Mouse (Mus musculus) liver, embryonic 14.5 days (tissue): ENCODE data around the gene Olfr1066.

Source experiments
- CTCF ChIP-seq: IDR thresholded peaks from 2 replicates; pipeline ENCODE4 v1.5.1; 2016; ENCODE audit warnings: antibody characterized with exemption, low read depth, control low read depth
- EP300 ChIP-seq: IDR thresholded peaks from 2 replicates; pipeline ENCODE4 v1.6.1; 2016; ENCODE audit warnings: antibody characterized with exemption, low read depth

DNA sequence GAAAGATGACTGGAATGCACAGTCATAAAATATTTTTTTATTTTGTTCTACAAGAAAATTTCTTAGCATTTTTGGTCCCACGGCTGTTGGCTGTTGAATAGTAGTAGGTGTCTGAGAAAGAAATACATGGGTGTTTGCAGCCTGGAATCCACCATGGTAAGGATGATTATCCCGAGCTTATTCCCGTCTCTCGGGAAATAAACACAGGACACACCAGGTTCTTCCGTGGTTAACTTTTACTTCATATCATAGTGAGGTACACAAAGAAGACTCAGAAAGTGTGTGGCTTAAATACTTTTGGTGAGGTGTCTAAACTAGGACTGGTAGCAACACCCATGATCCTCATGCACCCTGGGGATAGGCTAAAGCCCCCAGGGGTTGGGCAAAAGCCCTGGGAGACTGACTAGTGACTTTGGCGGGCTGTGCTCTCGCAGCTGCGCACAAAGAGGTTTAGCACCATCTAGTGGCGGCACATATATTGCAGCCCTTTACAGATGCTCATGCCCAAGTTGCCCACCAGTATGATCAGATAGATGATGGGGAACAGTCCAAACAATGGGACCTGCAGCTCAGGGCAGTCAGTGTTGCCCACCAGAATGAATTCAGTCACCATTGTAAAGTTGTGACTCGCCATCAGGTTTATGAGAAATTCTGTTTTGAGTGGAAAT is 8.5 kb upstream of the Olfr1066 start:
- peak; percentile 78 for TF ChIP-seq CTCF
- TF ChIP-seq EP300: no peak
